Mouse (Mus musculus) kidney, adult 18-20 months (tissue): ENCODE measurements around the gene Srl.
"Not testable (repeated sequence)": the region's sequence is repeated elsewhere in the genome, so short reads cannot be mapped to it uniquely, and the experiment has no call there.

Experiments used
- DNase-seq: peaks from one replicate; pipeline ENCODE4 v3.0.0; 2021

Gene Srl

DNA sequence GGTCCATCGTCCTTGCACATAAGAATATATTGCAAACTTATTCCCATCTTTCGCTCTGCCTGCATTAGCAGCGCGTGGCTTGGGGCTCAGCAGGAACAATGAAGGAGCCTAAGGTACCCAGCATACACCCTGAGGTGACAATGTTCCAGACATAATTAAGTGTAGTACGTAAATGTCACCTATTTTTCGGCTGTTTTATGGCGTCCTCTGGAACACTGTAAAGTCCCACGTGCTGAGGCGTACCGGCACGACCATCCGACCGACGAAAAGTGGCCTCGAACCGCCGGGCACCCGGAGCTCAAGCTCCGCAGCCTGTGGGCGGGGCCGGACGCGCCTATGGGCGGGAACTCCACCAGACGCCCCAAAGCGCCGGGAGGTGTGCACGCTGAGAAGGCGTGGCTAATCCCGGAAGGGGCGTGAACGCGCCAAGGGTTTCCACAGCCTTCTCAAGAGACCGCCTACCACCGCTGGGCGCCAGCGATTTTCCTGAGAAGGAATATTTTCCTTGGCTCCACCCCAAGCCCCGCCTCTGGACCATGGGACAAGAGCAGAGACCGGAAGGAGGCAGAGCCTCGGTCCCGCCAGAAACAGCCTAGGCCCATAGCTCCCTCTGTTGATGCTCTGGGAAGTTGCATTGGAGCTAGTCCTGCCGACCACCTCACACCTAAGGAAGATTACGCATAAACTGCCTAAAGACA is at the start of gene Srl:
TSS of gene Srl (minus strand) at position 316 of the 698 bp plus-strand sequence.
- peak; percentile 100 for DNase-seq

DNA sequence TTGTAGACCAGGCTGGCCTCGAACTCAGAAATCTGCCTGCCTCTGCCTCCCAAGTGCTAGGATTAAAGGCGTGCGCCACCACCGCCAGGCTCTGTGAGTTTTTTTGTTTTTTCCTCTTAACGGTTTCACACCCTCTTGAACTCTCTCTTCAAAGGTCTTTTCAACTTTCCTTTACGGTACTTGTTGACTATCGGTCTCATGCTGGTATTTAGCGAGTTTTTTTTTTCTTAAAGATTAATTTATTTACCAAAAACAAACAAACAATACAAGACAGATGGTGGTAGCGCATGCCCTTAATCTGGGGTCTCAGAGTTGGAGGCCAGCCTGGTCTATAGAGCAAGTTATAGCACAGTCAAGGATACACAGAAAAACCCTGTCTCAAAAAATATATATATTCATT is 48.6 kb upstream of the Srl start:
- DNase-seq = no peak

DNA sequence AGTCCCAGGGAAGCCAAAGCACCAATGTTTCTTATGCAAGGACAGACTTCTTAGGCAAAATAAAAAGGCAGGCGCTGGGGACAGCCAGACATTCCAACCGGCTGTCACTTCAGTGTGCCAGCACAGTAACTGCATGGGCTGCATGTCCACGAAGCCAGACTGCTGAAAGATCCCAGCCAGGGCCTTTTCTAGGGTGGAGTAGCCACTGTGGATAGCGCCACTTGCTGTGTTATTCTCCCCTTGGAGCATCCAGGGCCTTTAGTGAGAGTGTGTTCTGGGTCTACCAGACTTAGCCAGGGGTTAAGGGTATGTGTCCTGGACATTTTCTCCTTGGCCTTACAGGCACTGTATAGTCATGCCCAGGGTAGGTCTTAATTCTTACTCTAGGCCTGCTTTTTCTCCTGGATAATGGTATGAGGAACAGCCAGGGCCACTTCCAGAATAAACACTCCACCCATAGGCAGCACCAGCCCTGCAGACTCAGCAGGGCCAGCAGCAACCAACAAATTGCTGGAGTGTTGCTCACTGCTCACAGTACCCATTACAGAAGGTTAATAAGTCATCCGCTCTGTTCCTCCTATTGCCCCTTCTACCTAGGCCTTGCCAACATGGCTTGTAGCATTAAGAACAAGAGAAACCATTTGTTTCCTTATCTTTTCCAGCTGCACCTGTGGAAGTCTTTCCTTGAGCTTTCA is 46.0 kb upstream of the Srl start:
- DNase-seq = peak; percentile 64

DNA sequence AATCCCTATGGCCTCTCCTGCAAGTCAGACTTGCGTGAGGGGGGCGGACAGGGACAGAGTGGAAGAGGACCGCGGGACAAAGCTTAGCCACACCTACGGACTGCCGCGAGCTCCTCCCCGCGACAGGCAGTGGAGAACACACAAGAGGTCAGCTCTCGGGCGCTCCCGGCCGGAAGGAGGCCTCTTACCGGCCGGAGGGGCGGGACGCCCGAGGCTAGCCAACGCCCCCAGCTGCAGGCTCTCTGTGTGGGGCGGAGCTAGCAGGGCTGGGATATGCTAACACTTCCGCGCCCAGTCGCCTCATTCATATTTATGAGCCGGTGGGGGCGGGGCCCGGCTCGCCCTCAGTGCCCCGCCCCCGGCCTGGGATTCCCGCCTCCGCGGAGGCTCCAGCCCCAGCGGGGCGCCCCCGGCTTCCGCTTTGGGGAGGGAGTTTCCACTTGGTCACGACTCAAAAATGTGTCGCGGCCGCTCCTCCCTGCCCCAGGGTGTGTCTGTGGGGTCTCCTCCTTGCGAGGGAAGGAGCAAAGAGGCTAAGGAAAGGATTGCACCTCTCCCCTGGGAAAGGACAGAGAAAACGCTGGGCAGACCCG is 45.0 kb upstream of the Srl start:
- peak; percentile 98 for DNase-seq

DNA sequence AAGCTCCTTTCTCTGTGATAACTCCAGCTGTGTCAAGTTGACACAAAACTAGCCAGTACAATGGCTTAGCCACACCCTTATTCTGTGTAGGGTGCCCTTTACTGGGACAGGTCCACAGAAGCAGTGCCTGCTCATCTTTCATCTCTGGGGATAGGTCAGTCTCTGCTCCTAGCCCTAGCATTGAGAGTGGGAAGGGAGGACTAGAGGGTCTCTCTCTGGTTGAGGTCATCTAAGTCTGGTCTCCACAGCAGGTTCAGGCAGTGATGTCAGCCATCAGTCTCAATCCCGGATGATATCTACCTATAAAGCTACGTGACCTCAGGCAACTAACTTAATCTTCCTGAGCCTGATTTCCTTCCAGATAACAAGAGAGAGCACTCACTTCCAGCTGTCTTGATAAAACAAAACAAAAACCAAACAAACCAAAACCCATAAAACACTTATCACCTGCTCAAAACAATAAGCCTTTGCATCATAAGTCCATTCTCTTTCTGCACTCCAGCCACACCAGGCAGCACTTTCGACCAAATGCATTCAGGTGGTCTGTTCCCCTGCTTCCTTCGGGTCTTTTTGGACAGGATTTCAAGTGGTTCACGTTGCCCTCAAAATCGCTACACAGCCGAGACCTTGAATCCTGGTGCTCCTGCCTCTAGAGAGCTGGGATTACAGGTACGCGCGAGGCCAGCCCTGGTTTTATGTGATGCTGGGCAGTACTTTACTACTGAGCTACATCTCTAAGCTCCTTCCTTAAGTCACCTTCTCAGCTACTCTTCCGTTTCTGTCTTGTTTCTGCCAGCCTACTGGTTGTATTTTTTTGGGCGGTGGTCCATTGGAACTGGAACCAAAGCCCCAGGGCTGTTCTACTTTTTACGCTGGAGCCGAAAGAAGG is 44.3 kb upstream of the Srl start:
- DNase-seq = no peak

DNA sequence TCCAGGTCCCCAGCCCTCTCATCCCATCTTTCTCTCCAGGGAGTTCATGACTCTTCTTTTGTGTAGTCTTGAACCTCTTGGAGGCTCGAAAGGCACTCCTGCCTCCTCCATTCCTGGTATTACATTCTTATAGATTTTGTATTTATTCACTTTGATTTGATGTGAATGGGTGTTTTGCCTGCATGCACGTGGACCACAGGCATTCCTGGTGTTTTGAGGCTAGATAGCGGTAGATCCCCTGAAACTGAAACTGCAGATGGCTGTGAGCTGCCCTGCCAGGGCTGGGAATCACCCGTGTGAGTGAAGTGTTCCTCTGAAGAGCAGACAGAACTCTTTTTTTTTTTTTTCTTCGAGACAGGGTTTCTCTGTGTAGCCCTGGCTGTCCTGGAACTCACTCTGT is 42.8 kb upstream of the Srl start:
- DNase-seq = no peak

DNA sequence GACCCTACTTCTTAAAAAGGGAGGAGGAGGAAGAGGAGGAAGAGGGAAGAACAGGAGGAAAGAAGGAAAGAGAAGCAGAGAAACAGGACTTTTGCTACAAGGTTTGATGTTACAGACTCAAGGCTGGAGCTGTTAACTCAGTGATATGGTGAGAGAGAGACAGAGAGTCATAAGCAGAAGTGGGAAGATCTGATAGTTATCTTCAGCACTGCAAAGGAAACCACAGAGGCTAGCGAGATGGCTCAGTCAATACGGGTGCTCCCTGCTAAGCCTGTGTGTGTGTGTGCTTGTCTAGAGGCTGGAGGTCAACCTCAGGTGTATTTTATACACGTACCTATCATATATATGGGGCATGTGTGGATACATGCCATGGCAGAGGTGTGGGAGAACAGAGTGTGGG is 42.2 kb upstream of the Srl start:
- DNase-seq = no peak

DNA sequence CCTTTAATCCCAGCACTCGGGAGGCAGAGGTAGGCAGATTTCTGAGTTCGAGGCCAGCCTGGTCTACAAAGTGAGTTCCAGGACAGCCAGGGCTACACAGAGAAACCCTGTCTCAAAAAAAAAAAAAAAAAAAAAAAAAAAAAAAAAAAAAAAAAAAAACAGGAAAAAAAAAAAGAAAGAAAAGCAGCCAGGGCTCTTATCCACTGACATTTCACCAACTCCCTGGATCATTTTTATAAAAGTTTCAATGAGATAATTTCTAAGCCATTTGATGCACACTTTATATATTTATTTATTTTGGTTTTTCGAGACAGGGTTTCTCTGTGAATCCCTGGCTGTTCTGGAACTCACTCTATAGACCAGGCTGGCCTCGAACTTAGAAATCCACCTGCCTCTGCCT is 39.6 kb upstream of the Srl start:
- DNase-seq = not testable (repeated sequence)

DNA sequence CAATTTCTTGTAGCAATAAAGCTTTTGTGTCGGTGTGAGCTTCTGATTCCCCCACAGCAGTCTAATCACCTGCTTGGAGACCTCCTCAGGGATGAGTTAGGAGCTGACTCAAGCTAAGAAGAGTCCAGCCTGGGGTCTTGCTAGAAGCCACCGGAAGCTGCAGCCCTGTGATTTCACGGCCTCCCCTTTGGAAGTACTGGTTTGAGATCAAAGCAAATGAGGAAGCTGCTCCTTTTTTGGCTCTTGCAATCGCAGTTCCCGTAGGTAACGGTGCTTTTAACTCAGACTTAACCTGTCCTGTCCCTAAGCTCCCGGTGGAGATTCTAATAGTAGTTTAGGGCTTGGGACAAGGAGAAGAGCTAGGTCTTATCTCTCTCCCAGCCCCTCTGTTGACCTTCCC is 37.0 kb upstream of the Srl start:
- no peak for DNase-seq

DNA sequence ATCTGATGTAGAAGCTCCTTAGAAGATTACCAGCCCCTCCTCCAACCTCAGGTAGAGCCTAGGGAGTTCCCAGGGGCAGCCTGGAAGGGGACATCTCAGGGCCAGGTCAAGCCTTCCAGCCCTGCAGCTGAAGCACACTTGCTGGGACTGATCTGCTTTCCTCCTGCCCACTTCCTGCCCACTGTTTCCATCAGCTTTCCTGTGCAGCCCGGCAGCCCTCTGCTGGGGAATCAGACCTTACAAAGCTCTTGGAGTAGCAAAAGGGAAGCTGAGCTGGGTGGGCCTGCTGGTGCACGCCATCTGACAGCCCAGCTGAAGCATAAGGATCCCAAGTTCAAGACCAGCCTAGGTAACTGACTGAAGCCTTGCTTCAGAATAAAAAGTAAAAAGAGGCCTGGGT is 35.3 kb upstream of the Srl start:
- no peak for DNase-seq

DNA sequence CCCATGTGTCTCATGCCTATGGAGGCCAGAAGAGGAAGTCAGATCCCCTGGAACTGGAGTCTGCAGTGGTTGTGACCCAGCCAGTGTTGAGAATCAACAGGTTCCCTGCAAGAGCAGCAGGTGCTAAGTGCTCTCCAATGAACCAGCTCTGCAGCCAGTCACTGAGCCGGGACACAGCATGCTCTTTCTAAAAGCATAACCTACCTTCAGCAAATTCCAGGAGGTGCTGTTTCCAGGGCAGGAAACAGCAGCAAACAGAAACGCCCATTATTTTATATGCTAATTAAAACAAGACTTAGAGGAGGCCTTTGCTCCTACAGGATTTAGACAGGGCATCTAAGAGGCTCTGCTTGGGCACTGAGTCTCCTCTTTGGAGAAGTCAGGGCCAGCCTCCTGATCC is 34.4 kb upstream of the Srl start:
- no peak for DNase-seq

DNA sequence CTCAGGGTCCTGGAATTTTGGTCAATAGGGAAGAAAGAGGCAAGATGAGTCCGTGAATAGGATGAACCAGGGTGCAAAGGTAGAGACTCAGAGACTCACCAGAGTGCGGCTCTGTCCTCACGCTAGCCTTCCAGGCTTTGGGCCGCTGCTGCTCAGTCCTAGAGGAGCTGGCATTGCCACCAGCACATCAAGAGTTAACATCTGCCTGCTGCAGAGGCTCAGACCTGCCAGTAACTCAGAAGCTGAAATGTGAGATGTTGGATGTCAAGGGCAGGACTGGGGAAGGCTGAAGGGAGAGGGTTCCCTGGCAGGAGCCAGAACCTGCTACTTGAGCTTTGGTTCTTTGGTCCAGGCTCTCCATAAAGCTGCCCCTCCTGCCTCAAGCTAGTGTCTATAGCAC is 29.1 kb upstream of the Srl start:
- DNase-seq = no peak

DNA sequence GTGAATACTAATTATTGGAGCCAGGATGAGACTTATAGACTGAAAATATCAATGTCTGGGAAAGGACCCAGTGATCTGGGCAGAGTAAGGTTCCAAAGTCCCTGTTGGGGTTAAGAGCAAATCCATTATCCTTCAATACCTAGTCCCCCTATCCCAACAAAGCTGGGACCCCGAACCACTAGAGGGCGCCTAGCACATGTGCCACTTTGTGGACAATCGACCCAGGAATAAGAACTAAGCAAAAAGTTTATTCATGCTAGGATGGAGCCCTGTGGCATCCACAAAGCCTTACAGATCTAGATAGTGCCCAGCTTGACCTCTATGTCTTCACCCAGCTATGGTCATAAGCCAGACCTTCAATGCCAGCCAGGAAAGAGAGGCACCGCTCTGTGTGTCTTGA is 26.3 kb upstream of the Srl start:
- DNase-seq = peak; percentile 89

DNA sequence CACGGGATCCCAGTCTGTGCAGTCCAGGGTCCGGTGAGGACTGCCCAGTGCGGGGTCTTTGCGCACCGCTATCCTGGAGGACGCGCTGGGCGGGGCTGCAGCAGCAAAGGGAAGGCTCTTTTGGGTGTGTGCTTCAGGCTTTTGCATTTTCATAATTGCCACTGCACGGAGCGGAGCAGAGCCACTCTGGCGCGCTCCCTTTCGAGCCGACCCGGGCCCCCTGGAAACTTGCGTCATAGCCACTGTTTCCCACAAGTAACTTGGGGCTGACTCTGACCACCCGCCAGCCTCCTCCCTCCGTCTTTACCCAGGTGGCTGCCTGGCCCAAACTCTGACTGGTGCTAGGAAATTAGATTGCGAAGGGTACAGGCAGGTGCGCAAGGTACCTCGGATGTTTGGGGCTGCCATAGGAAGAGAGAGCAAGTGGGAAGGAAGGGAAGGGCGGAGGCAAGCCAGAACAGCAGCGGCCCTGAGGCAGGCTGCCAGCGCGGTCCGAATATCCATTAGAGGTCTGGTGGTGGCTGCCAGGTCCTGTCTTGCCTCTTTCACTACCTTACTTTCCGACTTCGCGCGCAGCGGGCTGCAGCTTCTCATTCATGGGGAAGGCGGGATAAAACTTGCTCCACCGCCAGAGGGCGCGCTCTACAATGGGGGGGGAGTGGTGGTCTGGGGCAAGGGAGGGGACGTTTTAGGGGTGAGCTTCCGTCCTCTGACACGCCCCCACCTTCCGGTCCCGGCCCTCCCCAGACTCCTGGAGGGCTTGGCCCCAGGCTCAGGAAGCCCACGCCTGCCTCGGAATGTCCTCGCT is 18.7 kb upstream of the Srl start:
- DNase-seq = peak; percentile 79

DNA sequence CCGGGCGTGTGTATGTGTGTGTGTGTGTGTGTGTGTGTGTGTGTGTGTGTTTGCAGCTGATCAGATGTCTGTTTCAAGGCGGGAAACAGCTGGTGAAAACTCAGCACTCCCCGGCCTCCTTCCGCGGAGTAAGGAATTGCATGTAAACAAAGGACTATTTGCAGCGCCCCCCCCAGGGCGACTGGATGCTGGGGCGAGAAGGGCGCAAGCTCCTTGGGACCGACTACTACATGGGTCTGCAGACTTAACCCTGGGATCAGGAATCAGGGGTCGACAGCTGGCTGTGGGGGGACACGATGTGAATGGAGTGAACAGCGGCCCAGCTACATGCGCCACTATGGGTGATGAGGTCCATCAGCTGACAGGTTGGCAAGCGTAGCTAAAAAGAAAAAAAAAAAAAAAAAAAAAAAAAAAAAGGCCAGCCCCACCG is 18.1 kb upstream of the Srl start, which contains the start of gene Tfap4:
TSS of gene Tfap4 (minus strand) at position 140 of the 430 bp plus-strand sequence.
- DNase-seq = peak; percentile 91

DNA sequence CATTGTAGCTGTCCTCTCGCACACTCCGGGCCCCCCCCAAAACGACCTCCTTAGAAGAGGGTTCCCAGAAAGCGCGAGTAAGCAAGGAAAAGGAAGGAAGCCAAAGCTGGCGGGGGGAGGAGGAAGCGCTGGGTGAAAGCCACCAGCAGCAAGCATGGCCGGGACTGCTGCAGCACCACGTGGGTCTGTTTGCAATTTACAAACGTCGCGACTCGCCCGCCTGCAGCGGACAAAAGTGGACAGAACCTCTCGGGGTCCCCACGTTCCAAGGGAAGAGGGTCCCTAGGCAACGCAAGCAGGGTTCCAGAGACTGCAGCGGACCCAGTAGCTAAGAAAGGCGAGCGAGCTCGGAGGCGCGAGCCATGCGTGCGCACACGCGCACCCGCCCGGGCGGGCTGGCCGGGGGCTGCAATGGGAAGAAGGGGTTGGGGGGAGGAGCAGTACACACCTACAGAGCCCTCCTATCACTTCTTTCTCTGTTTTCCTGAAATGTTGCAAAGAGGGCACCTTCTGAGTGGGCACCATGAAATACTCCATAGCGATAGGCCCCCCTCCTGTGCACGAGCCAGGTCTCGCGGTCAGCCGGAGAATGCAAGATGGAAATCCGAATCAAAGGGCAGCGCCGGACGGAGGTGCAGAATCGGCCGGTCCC is 17.5 kb upstream of the Srl start:
- no peak for DNase-seq

DNA sequence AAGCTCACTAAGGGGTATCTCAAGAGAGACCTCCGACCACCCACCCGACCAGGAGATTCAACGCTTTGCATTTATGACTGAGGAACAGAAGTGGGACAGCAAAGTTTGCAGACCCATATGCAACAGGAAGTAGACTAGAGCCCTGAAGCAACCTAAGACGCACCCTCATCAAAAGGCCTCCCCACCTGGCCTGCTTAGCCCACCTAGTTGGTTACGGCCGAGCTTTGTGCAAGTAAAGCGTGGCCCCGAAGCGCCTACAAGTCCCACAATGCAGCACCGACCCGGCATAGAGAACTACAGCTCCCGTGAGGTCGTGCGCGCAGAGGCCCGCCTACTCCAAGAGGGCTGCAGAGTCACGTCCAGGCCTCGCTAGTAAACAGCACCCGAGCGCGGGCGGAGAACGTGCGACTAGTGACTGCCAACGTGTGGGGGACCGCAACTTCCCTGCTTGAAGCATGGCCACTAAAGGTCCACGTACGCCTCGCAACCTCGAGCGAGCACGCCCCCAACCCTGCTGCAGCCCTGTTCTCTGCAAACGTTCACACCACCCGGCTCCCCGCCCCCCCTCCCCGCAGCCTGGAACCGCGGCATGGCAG is 16.9 kb upstream of the Srl start:
- DNase-seq = peak; percentile 93

DNA sequence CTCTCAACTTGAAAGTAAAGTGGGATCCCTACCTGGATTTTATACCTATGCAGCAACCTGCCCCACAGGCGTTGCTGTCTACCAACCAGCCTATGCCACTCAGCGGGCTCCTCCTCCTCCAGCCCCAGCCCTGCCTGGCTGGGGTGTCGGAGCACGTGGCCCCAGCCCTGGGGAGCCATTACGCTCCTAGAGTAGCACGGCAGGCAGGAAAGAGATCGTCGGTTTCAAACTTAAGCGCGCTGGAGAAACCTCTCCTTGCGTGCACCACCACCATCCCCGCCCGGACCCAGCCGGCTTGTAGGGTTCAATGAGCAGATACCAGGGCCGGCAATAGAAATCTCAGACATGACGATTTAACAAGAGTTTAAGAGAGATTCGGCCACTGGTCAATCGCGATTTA is 16.3 kb upstream of the Srl start:
- DNase-seq = peak; percentile 76

DNA sequence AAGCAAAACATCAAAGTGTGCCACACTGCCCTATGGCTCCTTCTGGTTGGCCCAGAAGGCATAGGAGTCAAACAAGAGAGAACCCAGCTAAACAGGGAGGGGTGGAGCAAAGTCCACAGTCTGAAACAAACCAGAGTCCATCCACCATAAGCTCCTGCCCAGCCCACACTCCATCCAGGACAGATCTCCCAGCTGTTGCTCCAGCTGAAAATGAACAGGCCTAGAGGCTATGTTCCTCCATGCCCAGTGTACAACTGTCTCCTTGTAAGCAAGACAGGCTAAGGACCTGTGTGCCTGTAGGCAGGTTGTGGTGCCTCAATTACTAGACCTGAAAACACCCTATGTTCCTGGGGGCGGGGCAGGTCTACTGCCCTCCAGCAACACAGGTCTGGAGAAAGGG is 15.5 kb upstream of the Srl start:
- peak; percentile 61 for DNase-seq

DNA sequence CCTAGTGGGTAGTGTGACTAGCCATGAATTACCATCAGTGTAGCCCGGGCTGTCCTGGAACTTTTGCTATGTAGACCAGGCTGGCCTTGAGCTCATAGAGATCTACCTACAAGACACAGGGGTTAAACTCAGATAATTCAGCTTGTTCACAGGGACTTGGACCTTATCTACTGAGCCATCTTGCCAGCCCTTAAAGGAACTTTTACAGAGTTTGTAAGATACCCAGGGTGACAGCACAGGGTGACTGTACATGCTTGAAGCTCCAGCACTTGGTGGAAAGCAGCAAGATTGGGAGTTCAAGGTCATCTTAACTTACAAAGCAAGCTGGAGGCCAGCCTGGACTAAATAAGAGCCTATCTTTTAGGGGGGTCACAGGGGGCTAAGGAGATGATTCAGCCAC is 13.9 kb upstream of the Srl start:
- DNase-seq = no peak

DNA sequence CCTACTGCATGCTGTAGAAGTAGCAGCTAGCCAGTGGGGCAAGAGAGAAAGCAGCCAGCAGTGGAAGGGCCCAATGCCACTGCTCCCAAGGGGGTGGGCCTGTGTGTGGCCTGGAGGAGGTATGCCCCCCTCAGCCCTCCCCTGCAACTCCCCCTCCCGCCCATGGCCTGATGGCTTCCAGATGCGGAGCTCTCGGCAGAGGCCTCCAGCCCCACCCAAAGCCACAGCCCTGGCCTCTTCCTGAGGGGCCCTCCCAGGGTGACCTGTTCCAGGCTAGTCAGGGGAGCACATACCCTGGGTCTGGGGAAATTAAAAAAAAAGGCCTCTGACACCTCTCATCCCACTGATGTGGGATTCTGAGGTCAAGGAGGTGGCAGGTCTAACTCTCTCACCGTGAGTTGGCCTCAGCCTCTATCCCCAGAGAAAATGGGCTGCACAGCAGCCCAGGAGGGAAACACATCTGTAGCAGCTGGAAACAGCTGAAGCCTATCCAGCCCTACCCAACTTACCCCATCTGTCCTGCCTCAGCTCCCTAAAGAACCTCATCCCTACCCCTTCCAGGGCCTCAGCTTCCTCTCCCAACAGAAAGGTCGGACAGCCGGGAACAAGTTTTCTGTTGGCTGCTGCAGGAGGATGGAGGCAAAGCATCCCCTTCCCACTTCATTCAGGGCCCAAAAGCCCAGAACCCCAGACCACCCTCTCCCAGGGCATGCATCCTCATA is 11.4 kb upstream of the Srl start:
- no peak for DNase-seq
